Mouse (Mus musculus) brain, embryonic 14.5 days (tissue): ENCODE measurements around the gene Slc5a11.

Experiments
- CTCF ChIP-seq: fragments of 200-500 bp; IDR thresholded peaks from 2 replicates; pipeline ENCODE4 v1.5.1; 2012; ENCODE audit warnings: inconsistent platforms, mild to moderate bottlenecking, moderate library complexity, borderline replicate concordance; ENCODE audit not compliant: insufficient read depth, insufficient read length; ENCODE audit errors: extremely low read depth
- POLR2A ChIP-seq: fragments of 200-500 bp; IDR thresholded peaks from 2 replicates; pipeline ENCODE4 v1.6.1; 2012; ENCODE audit warnings: mild to moderate bottlenecking, inconsistent platforms, borderline replicate concordance; ENCODE audit not compliant: poor library complexity, insufficient read depth, insufficient read length, severe bottlenecking; ENCODE audit errors: extremely low read depth

- TF ChIP-seq POLR2A (no peak), CTCF (no peak)
Measured at GRCm38 (mm10) chr7:123191731-123192130, 22.8 kb upstream of the Slc5a11 start.
